Mouse (Mus musculus) kidney, postnatal 10 days (tissue): ENCODE measurements at regions not wholly inside any gene's neighbourhood (a gene's known extent, or its start where the extent isn't known, plus 50 kb on each side); places are given as distances from the start of the nearest gene placed in this dataset.

ENCODE experiments used
- DNase-seq: peaks from one replicate; pipeline ENCODE4 v3.0.0; 2021; ENCODE audit warnings: mixed read lengths

- no peak for DNase-seq
Measured at GRCm38 (mm10) chr15:6225227-6225626, 74.4 kb upstream of the Dab2 start.

GRCm38 (mm10) chr15:6230618-6231017 is 69.0 kb upstream of the Dab2 start:
- no peak for DNase-seq

GRCm38 (mm10) chr15:6231308-6232103 is 68.1 kb upstream of the Dab2 start:
- DNase-seq = peak; percentile 53

DNA sequence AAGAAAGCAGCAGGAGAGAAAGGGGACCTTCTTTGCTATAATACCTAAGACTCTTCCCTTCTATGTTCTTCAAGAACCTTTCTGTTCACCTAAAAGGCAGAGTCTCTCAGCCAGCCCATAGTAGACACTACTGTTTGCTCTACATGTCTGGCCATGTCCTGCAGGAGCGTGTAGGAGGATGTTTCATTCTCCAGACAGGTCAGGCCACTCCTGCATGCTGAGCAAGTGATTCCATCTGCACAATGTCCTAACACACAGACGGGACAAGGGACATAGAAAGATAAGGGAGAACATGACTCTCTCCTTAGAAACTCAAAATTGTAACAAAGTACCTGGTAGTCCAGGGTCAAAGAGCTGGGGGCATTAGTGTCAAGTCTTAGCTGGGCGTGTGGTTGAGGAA is 66.0 kb upstream of the Dab2 start:
- DNase-seq = no peak

DNA sequence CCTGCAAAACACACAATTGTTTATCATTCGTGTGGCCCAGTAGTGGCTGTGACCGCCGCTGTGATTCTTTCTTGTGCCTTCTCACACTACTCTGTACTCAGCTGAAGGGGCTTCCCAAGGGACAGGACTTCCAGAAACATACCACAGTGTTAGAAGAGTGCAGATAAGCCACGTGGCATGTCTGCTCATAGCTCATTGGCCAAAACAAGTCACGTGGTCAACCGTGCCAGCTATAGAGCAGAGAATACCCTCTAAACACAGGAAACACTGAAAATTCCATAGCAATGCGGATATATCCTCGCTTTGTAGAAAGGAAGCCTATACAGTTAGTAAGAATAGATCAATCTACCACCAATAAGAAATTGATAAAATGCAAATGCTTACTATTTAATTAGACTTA is 63.0 kb upstream of the Dab2 start:
- no peak for DNase-seq

GRCm38 (mm10) chr15:6237726-6238125 is 61.9 kb upstream of the Dab2 start:
- DNase-seq = no peak

DNA sequence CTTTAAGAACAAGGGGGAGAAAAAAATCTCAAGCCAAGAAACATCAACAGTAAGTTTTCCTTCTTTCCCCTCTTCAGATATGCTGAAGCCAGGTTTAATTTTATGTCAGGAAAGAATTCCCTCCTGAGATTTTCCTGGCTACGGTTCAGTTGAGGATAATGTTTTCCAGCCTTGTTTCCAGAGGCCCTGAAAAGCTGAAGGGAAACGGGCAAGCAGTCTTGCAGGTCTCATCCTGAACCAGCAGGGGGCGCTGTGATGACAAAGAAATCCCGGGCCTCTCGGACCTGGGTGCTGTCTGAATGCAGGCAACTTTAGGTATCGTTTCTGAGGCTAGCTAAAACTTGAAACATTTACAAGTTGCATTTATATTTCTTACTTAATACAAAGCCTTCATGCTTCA is 61.5 kb upstream of the Dab2 start:
- peak; percentile 92 for DNase-seq

GRCm38 (mm10) chr15:6238755-6239154 is 60.8 kb upstream of the Dab2 start:
- no peak for DNase-seq

- DNase-seq = peak; percentile 60
Measured at GRCm38 (mm10) chr15:6242132-6242531, 57.5 kb upstream of the Dab2 start.

DNA sequence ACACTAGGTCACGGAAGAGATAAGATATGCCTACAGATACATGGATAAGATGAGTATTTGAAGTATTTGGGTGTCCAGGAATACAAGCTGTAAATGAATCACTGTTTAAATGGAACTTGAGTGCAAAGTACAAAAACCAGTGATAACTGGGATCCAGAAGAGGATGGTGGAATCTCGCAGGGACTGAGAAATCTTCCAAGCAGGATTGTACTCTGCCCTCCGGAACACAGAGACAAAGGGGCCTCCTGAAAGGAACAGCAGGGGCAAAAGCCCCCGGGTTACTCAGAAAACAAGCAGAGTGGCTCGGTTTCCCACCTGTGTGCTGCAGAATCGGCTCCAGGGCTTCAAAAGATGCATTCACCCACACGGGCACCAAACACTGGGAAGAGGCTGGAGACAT is 55.2 kb upstream of the Dab2 start:
- peak; percentile 41 for DNase-seq

- DNase-seq = no peak
Measured at GRCm38 (mm10) chr15:6245950-6246894, 53.4 kb upstream of the Dab2 start.

DNA sequence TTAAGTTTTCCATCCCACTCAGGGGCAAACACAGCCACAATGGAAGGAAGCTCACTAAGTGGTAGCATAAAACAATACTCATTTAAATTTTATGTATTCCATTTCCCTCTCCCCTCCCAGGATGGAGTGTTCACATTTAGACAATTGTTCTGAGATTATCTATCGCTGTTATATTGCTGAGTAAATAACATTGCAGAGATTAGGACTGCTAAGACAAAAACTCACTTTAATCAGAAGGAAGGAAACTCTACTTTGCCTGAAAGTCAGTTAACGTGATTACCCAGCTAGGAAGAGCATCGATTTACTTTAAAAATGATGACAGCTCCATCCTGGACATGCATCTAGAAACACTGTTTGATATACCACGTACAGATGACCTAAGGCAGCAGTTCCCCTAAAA is 51.1 kb upstream of the Dab2 start:
- no peak for DNase-seq
